Mouse (Mus musculus): Measurements from ENCODE around the gene Odf3. TPM values are rescaled to one million over a fixed set of nuclear protein-coding genes. Genes with fewer than 3 reads are reported as not detected.

Odf3 gene
- polyA plus RNA-seq, 1 experiment from 2014 or later = 0.07 TPM

GRCm38 (mm10) chr7:140845683-140846082, 1.9 kb upstream of the Odf3 start:
- Histone ChIP-seq H3K4me1 (no peaks in the 10 kb centered on the region), H3K9me3 (replicated peaks) (no peaks in the 10 kb centered on the region), H3K4me3 (no peak overlapping the region), H3K9ac (no peak overlapping the region), H3K27me3 (replicated peaks) (peaks cover 48% of the 10 kb centered on the region), H3K4me2 (no peak overlapping the region), H3K27ac (no peak overlapping the region), H3K36me3 (no peaks in the 10 kb centered on the region)
- 64% methylated on average over 4 of the region's 4 CpGs for WGBS (ENCODE audit: insufficient replicate concordance)
- no peak for ATAC-seq

- ATAC-seq = no peak
- no peaks in the 10 kb centered on the region for H3K4me1 ChIP-seq
- no peak overlapping the region for H3K9ac ChIP-seq
- H3K27ac ChIP-seq = no peak overlapping the region
- 63% methylated on average over 10 of the region's 10 CpGs for WGBS (ENCODE audit: insufficient replicate concordance)
- no peaks in the 10 kb centered on the region for H3K9me3 ChIP-seq (replicated peaks)
- H3K27me3 ChIP-seq (replicated peaks) = peaks cover 38% of the 10 kb centered on the region
- H3K4me2 ChIP-seq = no peak overlapping the region
- peaks cover 8% of the 10 kb centered on the region for H3K36me3 ChIP-seq
- no peak overlapping the region for H3K4me3 ChIP-seq
Measured at GRCm38 (mm10) chr7:140846676-140847075, 929 bp upstream of the Odf3 start.

GRCm38 (mm10) chr7:140848591-140848990, 986 bp downstream of the Odf3 start:
- ATAC-seq = no peak
- 78% methylated on average over 10 of the region's 10 CpGs for WGBS (ENCODE audit: insufficient replicate concordance)
- Histone ChIP-seq H3K4me3 (no peak overlapping the region), H3K9ac (no peak overlapping the region), H3K27ac (no peak overlapping the region), H3K9me3 (replicated peaks) (no peaks in the 10 kb centered on the region), H3K4me2 (no peak overlapping the region), H3K27me3 (replicated peaks) (peaks cover 21% of the 10 kb centered on the region), H3K4me1 (peaks cover 1% of the 10 kb centered on the region; the same call in 1 of the 2 replicates), H3K36me3 (peaks cover 27% of the 10 kb centered on the region)

- H3K4me1 ChIP-seq = peaks cover 22% of the 10 kb centered on the region
- H3K9ac ChIP-seq = no peak overlapping the region
- WGBS (ENCODE audit: insufficient replicate concordance) = 89% methylated on average over 4 of the region's 4 CpGs
- H3K9me3 ChIP-seq (replicated peaks) = no peaks in the 10 kb centered on the region
- ATAC-seq = no peak
- H3K4me3 ChIP-seq = no peak overlapping the region
- H3K27me3 ChIP-seq (replicated peaks) = 0 out of 2 replicates have a peak, but pooled peaks cover 3% of the 10 kb centered on the region
- H3K27ac ChIP-seq = no peak overlapping the region
- H3K36me3 ChIP-seq = peaks cover 43% of the 10 kb centered on the region
- no peak overlapping the region for H3K4me2 ChIP-seq
Measured at GRCm38 (mm10) chr7:140851916-140852315, 4.3 kb downstream of the Odf3 start.

GRCm38 (mm10) chr7:140853386-140853785, 5.8 kb downstream of the Odf3 start:
- Histone ChIP-seq H3K4me3 (no peak overlapping the region), H3K4me1 (peaks cover 31% of the 10 kb centered on the region), H3K27ac (peak overlapping the region; percentile 28; the same call in 1 of the 2 replicates), H3K27me3 (replicated peaks) (no peaks in the 10 kb centered on the region), H3K4me2 (0 out of 2 replicates have a peak overlapping the region, but pooled peaks have one; percentile 12), H3K9ac (0 out of 2 replicates have a peak overlapping the region, but pooled peaks have one; percentile 32), H3K9me3 (replicated peaks) (no peaks in the 10 kb centered on the region), H3K36me3 (peaks cover 46% of the 10 kb centered on the region)
- no peak for ATAC-seq
- 73% methylated on average over 9 of the region's 9 CpGs for WGBS (ENCODE audit: insufficient replicate concordance)

- peak overlapping the region; percentile 96; the same call in 1 of the 2 replicates for H3K4me2 ChIP-seq
- no peaks in the 10 kb centered on the region for H3K27me3 ChIP-seq (replicated peaks)
- no peak overlapping the region for H3K9ac ChIP-seq
- H3K36me3 ChIP-seq = peaks cover 57% of the 10 kb centered on the region
- peak overlapping the region; percentile 89; the same call in 1 of the 2 replicates for H3K4me3 ChIP-seq
- H3K4me1 ChIP-seq = peaks cover 42% of the 10 kb centered on the region
- H3K27ac ChIP-seq = no peak overlapping the region
- ATAC-seq = no peak
- H3K9me3 ChIP-seq (replicated peaks) = no peaks in the 10 kb centered on the region
- WGBS (ENCODE audit: insufficient replicate concordance) = 93% methylated on average over 18 of the region's 18 CpGs
Measured at GRCm38 (mm10) chr7:140854483-140854882, 6.9 kb downstream of the Odf3 start.

GRCm38 (mm10) chr7:140855181-140855580, 7.6 kb downstream of the Odf3 start:
- ATAC-seq = no peak
- Histone ChIP-seq H3K27ac (peak overlapping the region; percentile 98), H3K4me2 (peak overlapping the region; percentile 96), H3K9me3 (replicated peaks) (no peaks in the 10 kb centered on the region), H3K9ac (peak overlapping the region; percentile 87), H3K36me3 (peaks cover 64% of the 10 kb centered on the region), H3K27me3 (replicated peaks) (no peaks in the 10 kb centered on the region), H3K4me1 (peaks cover 44% of the 10 kb centered on the region), H3K4me3 (peak overlapping the region; percentile 89)
- 65% methylated on average over 9 of the region's 9 CpGs for WGBS (ENCODE audit: insufficient replicate concordance)

- Histone ChIP-seq H3K9me3 (replicated peaks) (no peaks in the 10 kb centered on the region), H3K4me2 (peak within 1 kb of the TSS; percentile 96), H3K9ac (peak within 1 kb of the TSS; percentile 87), H3K4me1 (peaks cover 44% of the 10 kb centered on the region), H3K27ac (peak within 1 kb of the TSS; percentile 98), H3K27me3 (replicated peaks) (no peaks in the 10 kb centered on the region), H3K4me3 (peak within 1 kb of the TSS; percentile 89), H3K36me3 (peaks cover 70% of the 10 kb centered on the region)
- WGBS (ENCODE audit: insufficient replicate concordance) = under 1% methylated on average over 51 of the region's 51 CpGs
- peak; percentile 77 for ATAC-seq
Measured at GRCm38 (mm10) chr7:140855860-140856784, 8.5 kb downstream of the Odf3 start, which contains the start of gene Gm45785. Gene Gm45785, minus strand, starts transcription at chr7:140856331.

- Histone ChIP-seq H3K27me3 (replicated peaks) (no peaks in the 10 kb centered on the region), H3K36me3 (peaks cover 71% of the 10 kb centered on the region), H3K4me2 (peak within 1 kb of the TSS; percentile 96), H3K9me3 (replicated peaks) (no peaks in the 10 kb centered on the region), H3K4me3 (peak within 1 kb of the TSS; percentile 89), H3K9ac (peak within 1 kb of the TSS; percentile 87), H3K4me1 (peaks cover 44% of the 10 kb centered on the region), H3K27ac (peak within 1 kb of the TSS; percentile 98)
- peak; percentile 84 for ATAC-seq
- WGBS (ENCODE audit: insufficient replicate concordance) = under 1% methylated on average over 50 of the region's 50 CpGs
Measured at GRCm38 (mm10) chr7:140856785-140857549, 9.4 kb downstream of the Odf3 start, which contains the start of gene Ric8a. Gene Ric8a, plus strand, starts transcription at chr7:140856957.

- Histone ChIP-seq H3K27ac (peak within 1 kb of the TSS; percentile 98), H3K9ac (peak within 1 kb of the TSS; percentile 87), H3K4me1 (peaks cover 44% of the 10 kb centered on the region), H3K9me3 (replicated peaks) (no peaks in the 10 kb centered on the region), H3K36me3 (peaks cover 71% of the 10 kb centered on the region), H3K4me3 (peak within 1 kb of the TSS; percentile 89), H3K4me2 (peak within 1 kb of the TSS; percentile 96), H3K27me3 (replicated peaks) (no peaks in the 10 kb centered on the region)
- ATAC-seq = peak; percentile 20
- WGBS (ENCODE audit: insufficient replicate concordance) = 27% methylated on average over 40 of the region's 40 CpGs
Measured at GRCm38 (mm10) chr7:140857550-140858505, 10.2 kb downstream of the Odf3 start, which contains the start of gene Bet1l. Gene Bet1l, minus strand, starts transcription at chr7:140857577.

GRCm38 (mm10) chr7:140858746-140859145, 11.1 kb downstream of the Odf3 start:
- peak overlapping the region; percentile 96 for H3K4me2 ChIP-seq
- no peak overlapping the region for H3K27ac ChIP-seq
- peaks cover 71% of the 10 kb centered on the region for H3K36me3 ChIP-seq
- no peaks in the 10 kb centered on the region for H3K27me3 ChIP-seq (replicated peaks)
- no peaks in the 10 kb centered on the region for H3K9me3 ChIP-seq (replicated peaks)
- 89% methylated on average over 8 of the region's 8 CpGs for WGBS (ENCODE audit: insufficient replicate concordance)
- ATAC-seq = no peak
- H3K4me3 ChIP-seq = peak overlapping the region; percentile 89; the same call in 1 of the 2 replicates
- peak overlapping the region; percentile 3; the same call in 1 of the 2 replicates for H3K9ac ChIP-seq
- H3K4me1 ChIP-seq = peaks cover 41% of the 10 kb centered on the region

Data from liver, embryonic 12.5 days (tissue).